Mouse (Mus musculus): ENCODE measurements around the gene Gatad2b.
A peak's percentile ranks its signal among the peaks of the same experiment; 100 is the strongest.

Gene Gatad2b

GRCm38 (mm10) chr3:90388192-90388591, 95.2 kb downstream of the Gatad2b start:
- peaks cover 18% of the 10 kb centered on the region for H3K27me3 ChIP-seq (ENCODE audit: insufficient read depth, low read length)
- peaks cover 73% of the 10 kb centered on the region for H3K36me3 ChIP-seq (ENCODE audit: insufficient read depth, low read length)
- H3K9me3 ChIP-seq (ENCODE audit: low read length), result no peaks in the 10 kb centered on the region
- TF ChIP-seq CTCF (conservative IDR thresholded peaks at IDR 0.05; ENCODE audit: low read length), result no peak
- TF ChIP-seq POU5F1 (IDR thresholded peaks at IDR 0.05; ENCODE audit: borderline replicate concordance, low read length), result no peak
- TF ChIP-seq NANOG (IDR thresholded peaks at IDR 0.05; ENCODE audit: borderline replicate concordance, low read length), result no peak
- H3K4me3 ChIP-seq (replicated peaks; ENCODE audit: low read length), result peak overlapping the region; percentile 89
- H3K4me1 ChIP-seq (replicated peaks; ENCODE audit: low read depth, low read length), result peaks cover 86% of the 10 kb centered on the region

GRCm38 (mm10) chr3:90388726-90389510, 95.9 kb downstream of the Gatad2b start:
- H3K4me3 ChIP-seq (replicated peaks; ENCODE audit: low read length), result peak overlapping the region; percentile 89
- H3K9me3 ChIP-seq (ENCODE audit: low read length), result no peaks in the 10 kb centered on the region
- peaks cover 76% of the 10 kb centered on the region for H3K36me3 ChIP-seq (ENCODE audit: insufficient read depth, low read length)
- H3K4me1 ChIP-seq (replicated peaks; ENCODE audit: low read depth, low read length), result peaks cover 82% of the 10 kb centered on the region
- TF ChIP-seq POU5F1 (IDR thresholded peaks at IDR 0.05; ENCODE audit: borderline replicate concordance, low read length) (no peak), CTCF (conservative IDR thresholded peaks at IDR 0.05; ENCODE audit: low read length) (no peak), NANOG (IDR thresholded peaks at IDR 0.05; ENCODE audit: borderline replicate concordance, low read length) (no peak)
- peaks cover 18% of the 10 kb centered on the region for H3K27me3 ChIP-seq (ENCODE audit: insufficient read depth, low read length)

GRCm38 (mm10) chr3:90389511-90390490, 96.8 kb downstream of the Gatad2b start, which contains the start of gene Slc27a3:
TSS of gene Slc27a3 (minus strand) at chr3:90389938.
- Histone ChIP-seq H3K4me3 (replicated peaks; ENCODE audit: low read length) (peak within 1 kb of the TSS; percentile 89), H3K27me3 (ENCODE audit: insufficient read depth, low read length) (peaks cover 18% of the 10 kb centered on the region), H3K4me1 (replicated peaks; ENCODE audit: low read depth, low read length) (peaks cover 75% of the 10 kb centered on the region), H3K36me3 (ENCODE audit: insufficient read depth, low read length) (peaks cover 79% of the 10 kb centered on the region), H3K9me3 (ENCODE audit: low read length) (no peaks in the 10 kb centered on the region)
- TF ChIP-seq NANOG (IDR thresholded peaks at IDR 0.05; ENCODE audit: borderline replicate concordance, low read length), result no peak
- TF ChIP-seq POU5F1 (IDR thresholded peaks at IDR 0.05; ENCODE audit: borderline replicate concordance, low read length), result no peak
- no peak for TF ChIP-seq CTCF (conservative IDR thresholded peaks at IDR 0.05; ENCODE audit: low read length)

DNA sequence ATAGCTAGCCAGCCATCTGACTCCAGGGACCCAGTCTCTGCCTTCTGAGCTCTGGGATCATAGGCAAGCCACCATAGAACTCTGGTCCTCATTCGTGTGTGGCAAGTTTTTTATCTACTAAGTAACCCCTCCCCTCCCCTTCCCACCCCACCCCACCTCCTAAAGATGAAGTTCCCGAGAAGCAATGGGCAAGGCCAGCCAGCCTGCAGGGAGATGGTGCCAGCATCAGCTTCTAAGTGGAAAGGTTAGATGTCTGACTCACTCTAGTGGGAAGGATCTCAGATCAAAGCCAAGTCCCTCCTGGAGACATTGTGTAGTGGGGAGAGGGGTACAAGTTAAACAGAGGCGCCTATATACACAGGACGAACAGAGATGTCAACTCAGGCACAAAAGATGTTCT, 98.0 kb downstream of the Gatad2b start:
- Histone ChIP-seq H3K27me3 (ENCODE audit: insufficient read depth, low read length) (peaks cover 18% of the 10 kb centered on the region), H3K36me3 (ENCODE audit: insufficient read depth, low read length) (peaks cover 84% of the 10 kb centered on the region), H3K9me3 (ENCODE audit: low read length) (no peaks in the 10 kb centered on the region), H3K4me3 (replicated peaks; ENCODE audit: low read length) (peak overlapping the region; percentile 89; the same call in 1 of the 2 replicates), H3K4me1 (replicated peaks; ENCODE audit: low read depth, low read length) (peaks cover 64% of the 10 kb centered on the region)
- no peak for TF ChIP-seq NANOG (IDR thresholded peaks at IDR 0.05; ENCODE audit: borderline replicate concordance, low read length)
- no peak for TF ChIP-seq CTCF (conservative IDR thresholded peaks at IDR 0.05; ENCODE audit: low read length)
- no peak for TF ChIP-seq POU5F1 (IDR thresholded peaks at IDR 0.05; ENCODE audit: borderline replicate concordance, low read length)

GRCm38 (mm10) chr3:90391941-90392340, 99.0 kb downstream of the Gatad2b start:
- Histone ChIP-seq H3K27me3 (ENCODE audit: insufficient read depth, low read length) (peaks cover 18% of the 10 kb centered on the region), H3K4me3 (replicated peaks; ENCODE audit: low read length) (no peak overlapping the region), H3K36me3 (ENCODE audit: insufficient read depth, low read length) (peaks cover 85% of the 10 kb centered on the region), H3K9me3 (ENCODE audit: low read length) (no peaks in the 10 kb centered on the region), H3K4me1 (replicated peaks; ENCODE audit: low read depth, low read length) (peaks cover 62% of the 10 kb centered on the region)
- TF ChIP-seq POU5F1 (IDR thresholded peaks at IDR 0.05; ENCODE audit: borderline replicate concordance, low read length) (no peak), NANOG (IDR thresholded peaks at IDR 0.05; ENCODE audit: borderline replicate concordance, low read length) (no peak), CTCF (conservative IDR thresholded peaks at IDR 0.05; ENCODE audit: low read length) (no peak)

GRCm38 (mm10) chr3:90392661-90393060, 99.7 kb downstream of the Gatad2b start:
- Histone ChIP-seq H3K27me3 (ENCODE audit: insufficient read depth, low read length) (peaks cover 15% of the 10 kb centered on the region), H3K4me1 (replicated peaks; ENCODE audit: low read depth, low read length) (peaks cover 59% of the 10 kb centered on the region), H3K36me3 (ENCODE audit: insufficient read depth, low read length) (peaks cover 85% of the 10 kb centered on the region), H3K9me3 (ENCODE audit: low read length) (no peaks in the 10 kb centered on the region), H3K4me3 (replicated peaks; ENCODE audit: low read length) (no peak overlapping the region)
- TF ChIP-seq NANOG (IDR thresholded peaks at IDR 0.05; ENCODE audit: borderline replicate concordance, low read length) (no peak), CTCF (conservative IDR thresholded peaks at IDR 0.05; ENCODE audit: low read length) (no peak), POU5F1 (IDR thresholded peaks at IDR 0.05; ENCODE audit: borderline replicate concordance, low read length) (no peak)

- TF ChIP-seq NANOG (IDR thresholded peaks at IDR 0.05; ENCODE audit: borderline replicate concordance, low read length), result no peak
- TF ChIP-seq CTCF (conservative IDR thresholded peaks at IDR 0.05; ENCODE audit: low read length), result no peak
- TF ChIP-seq POU5F1 (IDR thresholded peaks at IDR 0.05; ENCODE audit: borderline replicate concordance, low read length), result no peak
- Histone ChIP-seq H3K4me3 (replicated peaks; ENCODE audit: low read length) (no peak overlapping the region), H3K27me3 (ENCODE audit: insufficient read depth, low read length) (no peaks in the 10 kb centered on the region), H3K4me1 (replicated peaks; ENCODE audit: low read depth, low read length) (peaks cover 37% of the 10 kb centered on the region), H3K9me3 (ENCODE audit: low read length) (no peaks in the 10 kb centered on the region), H3K36me3 (ENCODE audit: insufficient read depth, low read length) (peaks cover 98% of the 10 kb centered on the region)
Observed at GRCm38 (mm10) chr3:90395629-90396028, 102.7 kb downstream of the Gatad2b start.

GRCm38 (mm10) chr3:90400993-90401392, 108.0 kb downstream of the Gatad2b start:
- peaks cover 12% of the 10 kb centered on the region for H3K4me1 ChIP-seq (replicated peaks; ENCODE audit: low read depth, low read length)

More at GRCm38 (mm10) chr3:90400993-90401392, 108.0 kb downstream of the Gatad2b start:
- TF ChIP-seq POU5F1 (IDR thresholded peaks at IDR 0.05; ENCODE audit: borderline replicate concordance, low read length) (no peak), CTCF (conservative IDR thresholded peaks at IDR 0.05; ENCODE audit: low read length) (no peak), NANOG (IDR thresholded peaks at IDR 0.05; ENCODE audit: borderline replicate concordance, low read length) (no peak)
- Histone ChIP-seq H3K4me3 (replicated peaks; ENCODE audit: low read length) (no peak overlapping the region), H3K27me3 (ENCODE audit: insufficient read depth, low read length) (no peaks in the 10 kb centered on the region), H3K36me3 (ENCODE audit: insufficient read depth, low read length) (peaks cover 98% of the 10 kb centered on the region), H3K9me3 (ENCODE audit: low read length) (no peaks in the 10 kb centered on the region)
